Mouse (Mus musculus) spleen, embryonic (tissue): ENCODE data around the gene Tas1r3.

Source experiments
- CTCF ChIA-PET: fragments of 350-600 bp; sonication (Branson Sonifier 250); formaldehyde crosslinking; loops from one replicate; lab custom pipeline; 2022; lab: Charles Lee

Gene Tas1r3

GRCm38 (mm10) chr4:155887674-155888073, 24.5 kb upstream of the Tas1r3 start:
- CTCF ChIA-PET, result no interaction called here

- CTCF ChIA-PET, result no interaction called here
These were observed 23.2 kb upstream of the Tas1r3 start for GRCm38 (mm10) chr4:155886330-155886729.

DNA sequence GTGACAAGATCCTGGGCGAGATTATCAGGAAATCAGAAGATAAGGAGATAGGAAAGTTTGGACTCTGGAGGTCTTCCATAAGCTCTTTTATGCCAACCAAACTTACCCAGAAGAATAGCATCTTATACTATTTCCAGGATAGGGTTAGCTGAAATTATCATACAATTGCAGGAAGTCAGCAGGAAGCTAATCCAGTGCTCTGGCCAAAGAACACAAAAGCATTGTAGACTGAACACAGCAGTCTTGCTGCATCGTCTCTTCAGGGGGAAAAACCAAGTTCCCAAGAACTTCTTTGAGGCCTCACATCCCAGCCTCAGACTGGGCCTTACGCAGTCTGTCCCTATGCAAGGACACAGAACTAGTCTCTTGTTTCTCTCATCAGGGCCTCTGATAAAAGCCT, 20.4 kb upstream of the Tas1r3 start:
- CTCF ChIA-PET, result no interaction called here

GRCm38 (mm10) chr4:155871404-155871803, 8.2 kb upstream of the Tas1r3 start:
- CTCF ChIA-PET, result no interaction called here

DNA sequence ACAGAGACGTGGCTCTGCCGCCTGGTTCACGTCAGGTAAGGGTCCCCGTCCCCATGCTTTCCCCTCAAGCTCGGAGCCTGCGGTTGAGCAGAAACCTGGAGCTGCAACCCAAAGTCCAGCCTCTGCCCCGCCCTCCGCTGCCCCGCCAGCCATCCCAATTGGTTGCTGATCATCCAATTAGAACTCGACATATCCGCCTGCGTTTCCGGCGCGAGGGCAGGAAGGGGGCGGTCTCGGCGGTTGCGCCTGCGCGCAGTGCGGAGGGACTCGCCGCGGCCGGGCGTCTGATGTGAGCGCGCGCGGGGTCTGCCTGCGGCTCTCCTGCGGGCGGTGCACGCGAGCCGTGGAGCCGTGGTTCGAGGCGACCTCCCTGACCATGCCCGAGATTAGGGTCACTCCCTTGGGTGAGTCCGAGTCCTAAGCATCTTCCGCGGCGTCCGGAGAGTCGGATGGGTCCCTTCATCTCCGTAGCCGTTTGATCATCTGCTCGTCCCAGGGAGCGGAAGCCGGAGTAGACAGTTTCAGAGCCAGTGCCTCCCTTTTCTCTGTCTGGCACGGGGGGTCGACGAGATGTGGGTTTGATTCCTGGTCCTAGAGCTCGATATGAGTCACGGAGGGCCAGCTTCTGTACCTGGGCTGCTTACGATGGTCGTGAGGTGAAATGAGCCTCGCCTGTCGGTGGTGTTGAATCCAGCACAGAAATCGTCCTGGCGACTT, 6.3 kb upstream of the Tas1r3 start, which contains the start of the genes Cptp and Ints11:
Gene Cptp (minus strand): TSS at position 124 of the 717 bp plus-strand sequence.
Gene Ints11 (plus strand): TSS at position 230 of the 717 bp plus-strand sequence.
- CTCF ChIA-PET, result no interaction called here

DNA sequence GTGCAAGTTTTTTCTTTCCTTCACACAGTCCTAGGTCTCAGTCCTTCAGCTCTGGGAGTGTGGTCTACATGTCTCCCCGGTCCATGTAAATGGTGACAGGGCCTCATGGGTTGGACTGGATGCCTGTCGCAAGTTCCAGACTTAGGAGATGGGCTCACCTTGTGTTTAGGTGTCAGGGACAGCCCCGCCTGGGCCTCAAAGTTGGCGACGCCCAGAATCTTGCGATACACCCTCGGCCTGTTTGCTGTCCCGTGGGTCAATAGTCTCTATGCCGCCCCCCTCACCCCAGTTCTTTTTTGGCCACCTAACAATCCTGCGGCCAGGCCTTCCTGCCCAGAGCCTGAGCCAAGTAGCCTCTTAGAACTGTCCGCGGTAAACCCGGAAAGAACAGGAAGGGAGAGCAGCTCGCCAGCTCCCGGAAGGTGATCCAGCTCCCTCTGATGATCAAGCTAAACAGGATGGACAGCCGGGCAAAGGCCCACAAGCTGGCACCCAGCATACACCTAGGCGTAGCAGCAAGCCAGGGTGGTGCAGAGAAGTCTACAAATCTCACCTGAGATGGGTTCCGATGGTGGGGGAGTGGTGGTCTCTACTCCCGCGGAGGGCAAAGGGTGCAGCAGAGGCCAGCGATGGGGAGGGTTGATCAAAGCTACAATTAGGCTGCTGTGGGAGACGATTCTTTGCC, 5.6 kb upstream of the Tas1r3 start:
- CTCF ChIA-PET, result interaction anchor here (0.5 kb wide), 1 partner anchor 35 kb away, joined by 3 read pairs; no protein-coding TSS in a partner anchor

GRCm38 (mm10) chr4:155861787-155862186, 1.4 kb downstream of the Tas1r3 start:
- CTCF ChIA-PET, result no interaction called here

DNA sequence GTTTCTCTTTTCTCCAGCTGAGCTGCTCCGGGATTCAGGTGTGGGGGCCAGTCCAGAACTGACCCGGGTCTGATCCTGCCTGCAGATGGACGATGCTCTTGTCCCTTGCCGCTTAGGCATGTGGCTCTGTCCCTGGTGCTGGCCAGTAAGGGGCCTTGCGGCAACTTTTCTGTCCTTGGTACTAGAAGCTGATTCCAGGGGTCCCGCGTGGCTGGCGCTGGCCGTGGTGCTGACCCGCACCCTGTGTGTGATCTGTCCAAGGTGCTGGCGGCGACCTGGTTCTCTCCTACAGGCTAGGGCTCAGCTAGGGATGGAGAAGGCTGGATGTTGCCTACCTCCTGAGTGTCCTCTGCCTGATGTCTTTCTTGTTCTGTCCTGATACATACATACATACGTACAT, 3.8 kb downstream of the Tas1r3 start:
- CTCF ChIA-PET, result no interaction called here

- CTCF ChIA-PET, result no interaction called here
These were observed 6.3 kb downstream of the Tas1r3 start for GRCm38 (mm10) chr4:155856881-155857280.

GRCm38 (mm10) chr4:155856071-155856470, 7.1 kb downstream of the Tas1r3 start:
- CTCF ChIA-PET, result interaction anchor here (0.6 kb wide), 1 partner anchor 49 kb away, joined by 4 read pairs; no protein-coding TSS in a partner anchor

- CTCF ChIA-PET, result no interaction called here
These were observed 8.2 kb downstream of the Tas1r3 start for GRCm38 (mm10) chr4:155854991-155855390.

- CTCF ChIA-PET, result no interaction called here
These were observed 9.7 kb downstream of the Tas1r3 start for GRCm38 (mm10) chr4:155853421-155853820.

DNA sequence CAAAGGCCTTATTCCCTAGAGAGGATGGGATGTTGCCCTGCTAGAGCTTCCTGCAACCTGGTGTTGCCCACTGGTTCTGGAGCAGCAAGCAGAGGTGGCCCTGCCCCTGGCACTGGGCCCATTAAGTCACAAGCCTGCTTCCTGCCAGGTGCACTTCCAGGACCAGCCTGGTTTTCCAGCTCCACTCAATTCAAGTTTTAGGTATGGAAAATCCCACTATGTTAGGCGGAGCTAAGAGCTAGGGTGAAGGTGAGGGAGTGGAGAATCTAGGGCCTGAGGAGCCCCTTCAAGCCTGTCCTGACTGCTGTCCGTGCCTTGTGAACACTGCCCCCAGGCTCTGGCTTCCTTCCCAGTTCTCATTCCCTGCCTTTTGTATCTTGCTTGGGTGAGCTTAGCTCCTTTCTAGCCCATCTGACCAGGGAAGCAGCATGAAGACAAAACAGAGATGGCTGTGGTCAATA, 11.2 kb downstream of the Tas1r3 start:
- CTCF ChIA-PET, result no interaction called here

GRCm38 (mm10) chr4:155851368-155851767, 11.8 kb downstream of the Tas1r3 start:
- CTCF ChIA-PET, result no interaction called here

- CTCF ChIA-PET, result no interaction called here
These were observed 13.2 kb downstream of the Tas1r3 start for GRCm38 (mm10) chr4:155849792-155850451.

DNA sequence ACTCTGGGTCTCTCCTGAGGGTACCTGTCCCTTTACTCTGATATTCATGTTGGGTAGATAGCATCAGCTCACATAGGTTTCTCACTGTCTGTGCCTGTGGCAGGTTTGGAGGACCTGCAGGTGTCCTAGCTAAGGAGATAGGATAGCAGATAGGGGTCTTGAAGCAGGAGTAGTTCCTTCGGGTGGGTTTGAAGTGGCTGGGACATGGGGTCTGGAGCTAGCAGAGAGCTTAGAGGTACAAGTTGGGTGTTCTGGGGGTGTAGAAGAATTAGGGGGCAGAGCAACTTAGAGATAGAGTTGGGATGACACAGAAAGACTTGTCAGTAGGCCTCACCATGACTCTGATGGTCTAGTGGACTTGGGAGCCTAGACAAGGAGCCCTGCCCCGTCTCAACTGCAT, 13.8 kb downstream of the Tas1r3 start:
- CTCF ChIA-PET, result interaction anchor here (1.5 kb wide), 1 partner anchor 9 kb away, joined by 3 read pairs; no protein-coding TSS in a partner anchor

DNA sequence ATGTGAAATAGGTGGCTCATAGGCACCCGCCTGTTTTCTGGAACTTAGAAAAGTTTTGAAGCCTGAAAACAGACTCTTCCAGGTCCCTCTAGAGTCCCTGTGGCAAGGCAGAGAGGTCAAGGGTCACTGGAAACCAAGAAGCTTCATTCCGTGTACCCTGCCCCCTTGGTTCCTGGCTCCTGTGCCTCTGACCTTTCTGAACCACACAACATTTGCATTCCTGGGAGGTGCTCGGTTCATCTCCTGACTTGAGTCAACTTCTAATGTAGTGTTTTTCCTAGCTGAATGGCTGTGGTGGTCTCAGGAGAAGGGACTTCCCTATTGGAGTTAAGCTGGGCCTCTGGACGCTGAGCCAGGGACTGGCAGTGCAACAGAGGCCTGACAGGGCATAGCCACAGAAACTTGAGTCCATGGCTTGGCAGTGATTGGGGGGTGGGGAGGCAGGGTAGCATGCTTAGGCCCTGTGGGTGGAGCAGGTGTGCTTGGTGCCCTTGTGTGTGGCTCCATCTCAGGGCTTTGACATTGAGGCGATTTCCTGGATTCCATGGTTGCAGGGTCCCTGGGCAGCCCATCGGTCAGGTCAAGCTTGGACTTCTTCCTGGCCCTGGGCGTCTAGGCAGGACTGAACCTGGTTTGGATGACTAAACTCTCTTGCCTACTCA, 14.6 kb downstream of the Tas1r3 start:
- CTCF ChIA-PET, result interaction anchor here (1.5 kb wide), 1 partner anchor 10 kb away, joined by 3 read pairs; no protein-coding TSS in a partner anchor

DNA sequence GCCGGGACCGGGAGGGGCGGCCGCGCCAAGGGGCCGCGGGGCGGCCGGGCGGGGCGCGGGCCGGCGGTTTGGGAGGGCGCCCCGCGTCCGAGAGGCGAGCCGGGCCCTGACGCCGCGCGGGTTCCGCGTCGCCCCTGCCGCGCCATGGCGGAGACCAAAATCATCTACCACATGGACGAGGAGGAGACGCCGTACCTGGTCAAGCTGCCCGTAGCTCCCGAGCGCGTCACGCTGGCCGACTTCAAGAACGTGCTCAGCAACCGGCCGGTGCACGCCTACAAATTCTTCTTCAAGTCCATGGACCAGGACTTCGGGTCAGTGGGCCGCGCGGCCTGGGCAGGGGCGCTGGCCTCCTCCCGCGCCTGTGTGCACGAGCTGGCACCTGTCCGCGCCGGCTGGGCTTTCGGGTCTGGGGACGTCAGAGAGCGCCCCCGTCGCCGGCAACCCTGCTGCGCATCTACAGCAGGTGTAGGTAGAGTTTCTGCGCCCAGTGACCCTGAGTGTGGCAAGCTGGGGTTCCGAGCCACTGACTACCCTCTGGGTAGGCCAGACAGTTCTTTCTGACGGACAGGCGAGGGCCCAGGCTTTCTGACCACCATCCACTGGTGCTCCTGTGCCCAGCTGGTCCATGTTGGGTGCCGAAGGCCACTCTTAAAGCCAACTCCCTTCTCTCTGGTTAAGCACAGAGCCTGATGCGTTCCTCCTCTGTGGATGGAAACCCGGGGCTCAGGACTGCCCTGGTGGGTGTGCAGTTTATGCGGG, 15.4 kb downstream of the Tas1r3 start:
- CTCF ChIA-PET, result interaction anchor here (1.5 to 1.9 kb wide), 2 partner anchors 10 to 15 kb away, joined by 3 to 5 read pairs; no protein-coding TSS in a partner anchor

- CTCF ChIA-PET, result interaction anchor here (1.9 kb wide), 1 partner anchor 14 kb away, joined by 5 read pairs; no protein-coding TSS in a partner anchor
These were observed 16.1 kb downstream of the Tas1r3 start, which contains the start of gene Dvl1 for GRCm38 (mm10) chr4:155846871-155847578. TSS of gene Dvl1 (plus strand) at chr4:155847402.

DNA sequence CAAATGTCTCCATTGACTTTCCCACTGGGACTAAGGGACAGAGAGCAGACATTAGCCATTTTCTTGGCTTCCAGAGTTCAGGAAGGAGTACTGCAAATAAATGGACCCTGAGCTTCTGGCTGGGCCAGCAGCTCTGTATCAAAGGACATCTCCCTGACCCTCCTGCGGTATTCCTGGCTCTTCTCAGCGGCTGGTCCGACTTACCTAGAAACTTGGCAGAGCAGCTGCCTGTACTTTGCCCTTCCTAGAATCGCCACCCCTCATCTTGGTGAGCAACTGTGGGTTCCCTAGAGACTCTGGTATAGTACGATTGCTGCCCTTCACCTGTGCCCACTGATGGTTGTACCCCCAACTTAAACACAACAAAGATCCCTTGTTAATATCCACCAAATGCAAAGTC, 19.9 kb downstream of the Tas1r3 start:
- CTCF ChIA-PET, result no interaction called here
